Mouse (Mus musculus): ENCODE results near the gene Gm5134.

The Gm5134 gene

DNA sequence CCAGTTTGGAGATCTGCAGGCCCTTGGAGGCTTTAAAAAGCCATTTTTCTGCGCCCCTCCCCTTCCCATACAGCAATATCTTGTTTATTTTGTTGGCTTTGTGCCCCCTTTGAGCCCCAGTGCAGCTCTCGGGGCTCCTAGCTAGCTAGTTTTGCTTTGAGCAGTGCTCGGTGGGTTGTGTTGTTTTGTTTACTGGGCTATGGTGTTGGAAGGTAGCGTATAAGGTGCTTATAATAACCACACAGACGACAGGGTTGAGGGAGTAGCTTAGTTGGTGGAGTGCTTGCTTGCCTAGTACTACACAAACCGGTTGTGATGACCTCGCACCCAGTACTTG is 78.8 kb downstream of the Gm5134 start:
- DNase-seq (ENCODE audit: low read depth, low spot score), result no peak

DNA sequence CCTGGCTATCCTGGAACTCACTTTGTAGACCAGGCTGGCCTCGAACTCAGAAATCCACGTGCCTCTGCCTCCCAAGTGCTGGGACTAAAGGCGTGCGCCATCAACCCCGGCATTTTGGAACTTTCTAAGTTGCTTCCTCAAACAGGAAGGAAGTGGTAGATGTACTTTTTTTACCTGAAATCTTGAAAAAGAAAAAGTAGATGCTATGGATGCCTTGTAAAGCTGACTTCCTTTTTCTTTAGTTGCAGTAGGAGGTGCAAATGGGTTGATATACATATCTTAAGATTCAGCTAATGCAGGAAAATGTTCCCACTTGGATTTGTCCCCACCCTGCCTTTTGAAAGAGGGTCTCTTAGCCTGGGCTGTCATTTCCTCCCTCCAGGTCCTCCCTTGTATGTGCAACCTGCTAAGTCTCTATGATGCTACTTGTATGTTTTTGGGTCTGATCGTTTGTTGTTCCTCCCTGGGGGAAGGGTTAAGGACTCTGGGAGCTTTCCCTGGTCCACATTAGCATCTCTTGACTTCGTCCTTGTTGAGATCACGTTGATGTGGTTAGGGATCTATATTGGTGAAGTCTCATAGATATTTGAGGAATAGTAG is 79.8 kb downstream of the Gm5134 start:
- DNase-seq (ENCODE audit: low read depth, low spot score), result peak; percentile 53

DNA sequence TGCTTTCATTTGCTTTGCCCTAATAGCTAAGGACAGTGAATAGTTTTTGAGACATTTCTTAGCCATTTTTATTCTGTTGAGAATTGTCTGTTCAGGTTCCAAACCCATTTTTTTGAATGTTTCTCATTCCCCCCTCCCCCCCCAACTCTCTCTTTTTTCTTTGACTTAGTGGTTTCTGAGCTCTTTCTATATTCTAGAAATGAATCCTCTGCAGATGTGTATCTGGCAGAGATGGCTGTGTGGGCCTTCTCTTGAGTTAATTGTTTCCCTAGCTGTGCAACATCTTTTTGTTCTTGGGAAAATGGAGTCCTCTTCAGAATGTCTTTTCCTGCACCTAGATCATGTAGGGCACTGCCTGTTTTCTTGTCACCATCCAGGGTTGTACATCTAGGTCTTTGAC is 81.0 kb downstream of the Gm5134 start:
- DNase-seq (ENCODE audit: low read depth, low spot score), result no peak

DNA sequence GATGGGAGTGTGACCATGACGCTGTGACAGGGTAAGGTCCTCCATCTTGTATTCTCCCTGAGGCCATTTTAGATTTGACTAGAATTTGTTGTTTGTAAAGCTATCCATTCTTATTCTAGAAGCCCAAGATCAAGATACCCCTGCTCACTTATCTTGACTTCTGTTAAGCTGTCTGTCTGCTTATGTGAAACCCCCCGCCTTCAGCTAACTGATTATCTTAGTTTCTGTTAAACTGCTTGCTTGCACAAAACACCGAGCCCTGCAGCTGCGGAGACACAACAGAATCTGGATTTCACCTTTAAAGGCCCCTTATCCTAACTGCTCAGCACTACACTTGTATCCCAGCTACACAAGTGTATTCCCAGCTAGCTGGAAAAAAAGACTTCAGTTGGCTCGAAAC is 82.6 kb downstream of the Gm5134 start:
- DNase-seq (ENCODE audit: low read depth, low spot score), result no peak

DNA sequence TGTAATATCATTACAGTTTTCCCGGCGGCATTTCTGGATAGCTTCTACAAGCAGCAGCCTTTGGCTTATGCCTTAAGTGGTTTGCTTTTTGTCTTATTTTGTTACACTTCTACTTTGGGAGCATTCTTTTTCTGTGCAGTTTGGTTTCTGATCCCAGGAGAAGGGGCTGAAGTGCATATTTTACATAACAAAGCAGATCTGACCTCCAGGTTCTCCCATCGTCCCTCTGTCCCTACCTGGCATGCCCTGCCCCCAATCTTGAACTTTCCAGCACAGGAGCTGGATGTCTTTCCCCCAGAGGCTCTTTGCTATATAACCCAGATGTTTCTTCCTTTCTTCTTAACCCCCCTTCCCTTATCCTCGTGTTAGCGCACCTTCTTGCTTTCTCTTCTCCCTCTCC is 91.0 kb downstream of the Gm5134 start:
- peak; percentile 73 for DNase-seq (ENCODE audit: low read depth, low spot score)

DNA sequence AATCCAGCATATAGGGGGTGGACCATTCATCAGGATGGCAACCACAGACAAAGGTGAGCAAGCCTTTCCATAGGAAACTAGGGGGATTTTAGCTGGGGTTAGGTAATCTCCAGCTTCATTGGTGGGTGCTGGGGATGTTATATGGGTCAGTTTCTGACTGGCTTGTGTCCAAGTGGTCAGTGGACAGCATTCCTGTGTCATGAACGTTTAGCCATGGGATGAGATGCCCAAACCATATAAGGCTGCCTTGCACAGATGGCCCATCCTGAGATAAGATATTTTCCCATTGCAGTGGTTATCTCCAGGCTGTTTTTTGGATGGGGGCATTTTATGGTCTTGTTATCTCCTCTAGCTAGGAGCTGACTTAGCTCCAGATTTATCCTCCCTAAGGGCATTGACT is 92.4 kb downstream of the Gm5134 start:
- DNase-seq (ENCODE audit: low read depth, low spot score), result no peak

DNA sequence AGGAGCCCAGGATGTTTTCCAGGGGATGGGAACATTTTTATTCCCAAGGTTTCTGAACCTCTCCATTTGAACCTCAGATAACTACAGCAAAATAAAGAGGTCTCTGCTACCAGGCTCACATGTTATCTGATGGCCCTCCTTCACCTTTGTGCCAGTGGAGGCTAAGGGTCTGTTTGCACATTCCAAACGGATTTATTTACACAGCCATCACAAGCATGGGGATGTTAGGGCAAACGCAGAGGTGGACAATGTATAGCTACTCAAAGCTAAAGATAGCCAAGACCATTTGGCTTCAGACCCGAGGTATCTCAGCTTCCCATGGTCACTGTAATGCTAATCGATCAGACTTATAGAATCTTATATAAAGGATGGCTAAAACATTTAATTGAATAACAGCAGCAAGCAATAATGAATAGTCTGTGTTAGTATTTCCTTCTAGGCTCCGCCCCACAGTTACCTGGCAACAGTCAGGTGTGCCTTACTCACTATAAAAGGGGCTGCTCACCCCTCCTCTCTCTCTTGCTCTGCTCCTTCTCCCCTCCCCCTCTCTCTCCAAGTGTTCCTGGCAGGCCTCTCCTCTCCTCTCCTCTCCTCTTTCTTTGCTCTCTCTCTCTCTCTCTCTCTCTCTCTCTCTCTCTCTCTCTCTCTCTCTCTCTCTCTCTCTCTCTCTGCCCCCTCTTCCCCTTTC is 93.0 kb downstream of the Gm5134 start:
- DNase-seq (ENCODE audit: low read depth, low spot score), result peak; percentile 55

DNA sequence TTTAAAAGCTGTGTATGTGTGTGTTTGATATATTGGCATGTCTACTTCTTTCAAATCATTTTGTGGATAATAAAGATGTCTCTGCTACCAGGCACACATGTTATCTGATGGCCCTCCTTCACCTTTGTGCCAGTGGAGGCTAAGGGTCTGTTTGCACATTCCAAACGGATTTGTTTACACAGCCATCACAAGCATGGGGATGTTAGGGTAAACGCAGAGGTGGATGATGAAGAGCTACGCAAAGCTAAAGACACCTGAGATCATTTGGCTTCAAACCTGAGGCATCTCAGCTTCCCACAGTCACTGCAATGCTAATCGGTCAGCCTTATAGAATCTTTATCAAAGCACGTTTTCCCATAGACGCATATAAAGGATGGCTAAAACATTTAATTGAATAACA is 94.7 kb downstream of the Gm5134 start:
- DNase-seq (ENCODE audit: low read depth, low spot score), result no peak

DNA sequence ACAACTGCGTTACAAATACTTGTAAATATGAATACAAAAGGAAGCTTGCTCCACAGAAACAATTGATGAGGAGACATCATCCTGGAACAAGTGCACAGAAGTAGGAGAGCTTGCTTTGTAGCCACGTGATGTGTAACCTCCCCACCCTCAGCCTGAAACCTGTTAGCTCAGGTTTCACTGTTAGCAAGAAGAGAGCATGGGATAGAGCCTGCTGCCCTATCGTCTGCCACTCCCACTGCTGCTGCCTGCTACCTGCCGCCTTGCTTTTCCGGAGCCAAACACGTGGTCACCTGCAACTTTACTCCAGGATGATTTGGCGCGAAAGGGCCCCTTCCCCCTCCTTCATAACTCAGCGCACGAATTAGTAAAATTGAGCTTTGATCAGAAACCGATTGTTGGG is 97.5 kb downstream of the Gm5134 start:
- DNase-seq (ENCODE audit: low read depth, low spot score), result peak; percentile 61

All from ZHBTc4 (cell line).